Mouse (Mus musculus): ENCODE measurements around the gene Npnt. TPM values are rescaled to one million over a fixed set of nuclear protein-coding genes. Genes with fewer than 3 reads are reported as not detected.
A peak's percentile ranks its signal among the peaks of the same experiment; 100 is the strongest.

The Npnt gene
- 122 and 126 TPM in 2 replicates for polyA plus RNA-seq (2015; fragmentation: Nextera tagmentation; extraction: Ambion mirVana)

GRCm38 (mm10) chr3:132949791-132950528 is at the start of gene Npnt:
TSS of gene Npnt (minus strand) at chr3:132950291.
- H3K27ac ChIP-seq, result peak within 1 kb of the TSS; percentile 81

GRCm38 (mm10) chr3:132996299-132996698 is 46.2 kb upstream of the Npnt start:
- 88% methylated on average over 9 of the region's 9 CpGs for WGBS
- Histone ChIP-seq H3K9ac (no peak overlapping the region), H3K27me3 (no peaks in the 10 kb centered on the region), H3K4me3 (replicated peaks) (no peak overlapping the region), H3K4me1 (no peaks in the 10 kb centered on the region), H3K9me3 (replicated peaks) (no peaks in the 10 kb centered on the region), H3K36me3 (peaks cover 17% of the 10 kb centered on the region), H3K27ac (no peak overlapping the region), H3K4me2 (no peak overlapping the region)
- no peak for ATAC-seq (replicated peaks; ENCODE audit: low FRiP score)

More at GRCm38 (mm10) chr3:132949791-132950528, at the start of gene Npnt:
- 0 out of 2 replicates have a peak, but pooled peaks cover 5% of the 10 kb centered on the region for H3K36me3 ChIP-seq
- under 1% methylated on average over 64 of the region's 82 CpGs for WGBS
- H3K9me3 ChIP-seq (replicated peaks), result no peaks in the 10 kb centered on the region
- peaks cover 31% of the 10 kb centered on the region for H3K4me1 ChIP-seq
- peak; percentile 91 for ATAC-seq (replicated peaks; ENCODE audit: low FRiP score)
- peaks cover 18% of the 10 kb centered on the region; the same call in 1 of the 2 replicates for H3K27me3 ChIP-seq
- peak within 1 kb of the TSS; percentile 68 for H3K9ac ChIP-seq
- H3K4me3 ChIP-seq (replicated peaks), result peak within 1 kb of the TSS; percentile 78
- H3K4me2 ChIP-seq, result peak within 1 kb of the TSS; percentile 97

- no peak overlapping the region for H3K9ac ChIP-seq
- peaks cover 17% of the 10 kb centered on the region for H3K36me3 ChIP-seq
- H3K27me3 ChIP-seq, result no peaks in the 10 kb centered on the region
- H3K4me1 ChIP-seq, result no peaks in the 10 kb centered on the region
- H3K4me2 ChIP-seq, result no peak overlapping the region
- ATAC-seq (replicated peaks; ENCODE audit: low FRiP score), result no peak
- WGBS, result 91% methylated on average over 3 of the region's 3 CpGs
- H3K9me3 ChIP-seq (replicated peaks), result no peaks in the 10 kb centered on the region
- no peak overlapping the region for H3K4me3 ChIP-seq (replicated peaks)
- H3K27ac ChIP-seq, result no peak overlapping the region
Measured at GRCm38 (mm10) chr3:132995904-132996267, 45.8 kb upstream of the Npnt start.

- no peak overlapping the region for H3K4me3 ChIP-seq (replicated peaks)
- no peaks in the 10 kb centered on the region for H3K9me3 ChIP-seq (replicated peaks)
- H3K4me1 ChIP-seq, result no peaks in the 10 kb centered on the region
- H3K9ac ChIP-seq, result no peak overlapping the region
- no peak overlapping the region for H3K4me2 ChIP-seq
- peaks cover 17% of the 10 kb centered on the region for H3K36me3 ChIP-seq
- 67% methylated on average over 7 of the region's 7 CpGs for WGBS
- no peaks in the 10 kb centered on the region for H3K27me3 ChIP-seq
- ATAC-seq (replicated peaks; ENCODE audit: low FRiP score), result no peak; the same call in 1 of the 2 replicates
- no peak overlapping the region for H3K27ac ChIP-seq
Measured at GRCm38 (mm10) chr3:132995172-132995903, 45.2 kb upstream of the Npnt start.

GRCm38 (mm10) chr3:132986188-132986587 is 36.1 kb upstream of the Npnt start:
- 86% methylated on average over 5 of the region's 5 CpGs for WGBS
- ATAC-seq (replicated peaks; ENCODE audit: low FRiP score), result no peak
- H3K4me1 ChIP-seq, result peaks cover 3% of the 10 kb centered on the region; the same call in 1 of the 2 replicates

GRCm38 (mm10) chr3:132983845-132984485 is 33.9 kb upstream of the Npnt start:
- peaks cover 3% of the 10 kb centered on the region; the same call in 1 of the 2 replicates for H3K4me1 ChIP-seq
- no peak overlapping the region for H3K9ac ChIP-seq
- H3K27me3 ChIP-seq, result no peaks in the 10 kb centered on the region
- H3K9me3 ChIP-seq (replicated peaks), result no peaks in the 10 kb centered on the region
- peaks cover 26% of the 10 kb centered on the region for H3K36me3 ChIP-seq
- no peak overlapping the region for H3K4me2 ChIP-seq
- WGBS, result 25% methylated on average over 4 of the region's 4 CpGs
- peak overlapping the region; percentile 34 for H3K27ac ChIP-seq
- H3K4me3 ChIP-seq (replicated peaks), result no peak overlapping the region
- peak; percentile 79 for ATAC-seq (replicated peaks; ENCODE audit: low FRiP score)

More at GRCm38 (mm10) chr3:132986188-132986587, 36.1 kb upstream of the Npnt start:
- H3K27me3 ChIP-seq, result no peaks in the 10 kb centered on the region
- H3K27ac ChIP-seq, result no peak overlapping the region
- H3K9me3 ChIP-seq (replicated peaks), result no peaks in the 10 kb centered on the region
- H3K4me3 ChIP-seq (replicated peaks), result no peak overlapping the region
- peaks cover 15% of the 10 kb centered on the region for H3K36me3 ChIP-seq
- no peak overlapping the region for H3K9ac ChIP-seq
- H3K4me2 ChIP-seq, result no peak overlapping the region

- H3K9ac ChIP-seq, result no peak overlapping the region
- ATAC-seq (replicated peaks; ENCODE audit: low FRiP score), result no peak
- H3K4me2 ChIP-seq, result no peak overlapping the region
- 95% methylated on average over 2 of the region's 2 CpGs for WGBS
- no peaks in the 10 kb centered on the region for H3K9me3 ChIP-seq (replicated peaks)
- no peak overlapping the region for H3K4me3 ChIP-seq (replicated peaks)
- peaks cover 24% of the 10 kb centered on the region for H3K36me3 ChIP-seq
- H3K27ac ChIP-seq, result no peak overlapping the region
- no peaks in the 10 kb centered on the region for H3K27me3 ChIP-seq
- H3K4me1 ChIP-seq, result peaks cover 3% of the 10 kb centered on the region; the same call in 1 of the 2 replicates
Measured at GRCm38 (mm10) chr3:132981968-132982367, 31.9 kb upstream of the Npnt start.

- no peak overlapping the region for H3K9ac ChIP-seq
- 91% methylated on average over 12 of the region's 12 CpGs for WGBS
- no peak for ATAC-seq (replicated peaks; ENCODE audit: low FRiP score)
- peaks cover 18% of the 10 kb centered on the region for H3K36me3 ChIP-seq
- peaks cover 3% of the 10 kb centered on the region; the same call in 1 of the 2 replicates for H3K4me1 ChIP-seq
- H3K27ac ChIP-seq, result no peak overlapping the region
- no peaks in the 10 kb centered on the region for H3K9me3 ChIP-seq (replicated peaks)
- H3K27me3 ChIP-seq, result no peaks in the 10 kb centered on the region
- no peak overlapping the region for H3K4me3 ChIP-seq (replicated peaks)
- H3K4me2 ChIP-seq, result no peak overlapping the region
Measured at GRCm38 (mm10) chr3:132979781-132980461, 29.8 kb upstream of the Npnt start.

GRCm38 (mm10) chr3:132966255-132966654 is 16.2 kb upstream of the Npnt start:
- H3K36me3 ChIP-seq, result no peaks in the 10 kb centered on the region
- H3K27me3 ChIP-seq, result no peaks in the 10 kb centered on the region
- no peaks in the 10 kb centered on the region for H3K9me3 ChIP-seq (replicated peaks)
- WGBS, result 67% methylated on average over 5 of the region's 5 CpGs
- no peak overlapping the region for H3K27ac ChIP-seq
- H3K4me3 ChIP-seq (replicated peaks), result no peak overlapping the region
- H3K4me2 ChIP-seq, result no peak overlapping the region
- H3K4me1 ChIP-seq, result no peaks in the 10 kb centered on the region
- no peak overlapping the region for H3K9ac ChIP-seq
- ATAC-seq (replicated peaks; ENCODE audit: low FRiP score), result no peak

- H3K27me3 ChIP-seq, result no peaks in the 10 kb centered on the region
- WGBS, result 73% methylated on average over 9 of the region's 9 CpGs
- no peak for ATAC-seq (replicated peaks; ENCODE audit: low FRiP score)
Measured at GRCm38 (mm10) chr3:132964715-132965507, 14.8 kb upstream of the Npnt start.

More at GRCm38 (mm10) chr3:132964715-132965507, 14.8 kb upstream of the Npnt start:
- no peaks in the 10 kb centered on the region for H3K36me3 ChIP-seq
- no peak overlapping the region for H3K4me3 ChIP-seq (replicated peaks)
- no peaks in the 10 kb centered on the region for H3K4me1 ChIP-seq
- H3K9me3 ChIP-seq (replicated peaks), result no peaks in the 10 kb centered on the region
- H3K27ac ChIP-seq, result no peak overlapping the region
- H3K9ac ChIP-seq, result no peak overlapping the region
- no peak overlapping the region for H3K4me2 ChIP-seq
